In the genomic region with DNA sequence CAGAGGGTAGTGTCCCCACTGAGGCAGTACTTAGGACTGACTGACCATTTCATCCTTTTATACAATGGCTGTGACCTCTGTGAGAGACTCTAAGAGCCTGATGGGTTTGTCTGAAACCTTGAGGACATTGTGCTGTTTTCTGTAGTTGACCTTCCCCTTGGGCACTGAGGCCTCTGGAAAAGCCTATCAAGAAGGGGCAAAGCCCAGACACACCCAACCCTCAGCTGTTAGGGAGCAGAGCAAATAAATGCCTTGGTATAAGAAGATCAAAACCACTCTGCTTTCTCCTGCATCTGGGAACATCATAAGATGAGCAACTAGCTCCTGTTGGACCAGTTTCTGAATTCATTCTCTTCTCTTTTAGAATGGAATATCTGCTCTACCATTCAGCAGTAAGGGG, we compare ENCODE assay signal across 18 mouse cellular contexts.
"Had no signal": no experiment of that assay in that cellular context is flagged by ENCODE, and none has a peak within 500 bp of the region (broad histone marks: within the 10 kb centered on the region; RNA-seq: fewer than 3 reads in every experiment).

No protein-coding gene starts in this region.

- H3K27me3 ChIP-seq: kidney, embryonic 15.5 days; midbrain, embryonic 12.5 days; midbrain, embryonic 15.5 days; neural tube, embryonic 12.5 days; neural tube, embryonic 15.5 days had no signal

- H3K4me1 ChIP-seq: midbrain, embryonic 12.5 days; midbrain, embryonic 15.5 days; neural tube, embryonic 12.5 days; neural tube, embryonic 15.5 days had no signal

- H3K4me2 ChIP-seq: kidney, embryonic 15.5 days; midbrain, embryonic 12.5 days; midbrain, embryonic 15.5 days; neural tube, embryonic 12.5 days; neural tube, embryonic 15.5 days had no signal

- DNase-seq: kidney, adult 2 months; kidney, postnatal 10 days; kidney, postnatal 36 days; layer of hippocampus, postnatal 36 days; lung, postnatal 14 days; right cerebral cortex, adult 18-20 months; right cerebral cortex, postnatal 14 days; right cerebral cortex, postnatal 4 days; thymus, postnatal 25 days had no signal

- H3K9me3 ChIP-seq: kidney, embryonic 15.5 days; midbrain, embryonic 12.5 days; midbrain, embryonic 15.5 days; neural tube, embryonic 12.5 days; neural tube, embryonic 15.5 days had no signal

- H3K9ac ChIP-seq: kidney, embryonic 15.5 days; midbrain, embryonic 12.5 days; midbrain, embryonic 15.5 days; neural tube, embryonic 12.5 days; neural tube, embryonic 15.5 days had no signal

- H3K27ac ChIP-seq: left cerebral cortex, adult 2 months; macrophage; midbrain, embryonic 12.5 days; midbrain, embryonic 15.5 days; neural tube, embryonic 12.5 days; neural tube, embryonic 15.5 days; stomach, postnatal 0 days had no signal

- H3K4me3 ChIP-seq: kidney, embryonic 15.5 days; left cerebral cortex, adult 2 months; midbrain, embryonic 12.5 days; midbrain, embryonic 15.5 days; neural tube, embryonic 12.5 days; neural tube, embryonic 15.5 days had no signal

- ATAC-seq: intestine, postnatal 0 days; midbrain, embryonic 15.5 days had no signal
